Mouse (Mus musculus): Measurements from ENCODE around the gene Lcn2.
"Not testable (repeated sequence)": the region's sequence is repeated elsewhere in the genome, so short reads cannot be mapped to it uniquely, and the experiment has no call there.

The Lcn2 gene

GRCm38 (mm10) chr2:32363376-32364106 is 24.5 kb downstream of the Lcn2 start:
- no peak for DNase-seq

GRCm38 (mm10) chr2:32362817-32363340 is 25.2 kb downstream of the Lcn2 start:
- peak; percentile 91 for DNase-seq

- not testable (repeated sequence) for DNase-seq
These were observed 25.8 kb downstream of the Lcn2 start for GRCm38 (mm10) chr2:32362274-32362673.

DNA sequence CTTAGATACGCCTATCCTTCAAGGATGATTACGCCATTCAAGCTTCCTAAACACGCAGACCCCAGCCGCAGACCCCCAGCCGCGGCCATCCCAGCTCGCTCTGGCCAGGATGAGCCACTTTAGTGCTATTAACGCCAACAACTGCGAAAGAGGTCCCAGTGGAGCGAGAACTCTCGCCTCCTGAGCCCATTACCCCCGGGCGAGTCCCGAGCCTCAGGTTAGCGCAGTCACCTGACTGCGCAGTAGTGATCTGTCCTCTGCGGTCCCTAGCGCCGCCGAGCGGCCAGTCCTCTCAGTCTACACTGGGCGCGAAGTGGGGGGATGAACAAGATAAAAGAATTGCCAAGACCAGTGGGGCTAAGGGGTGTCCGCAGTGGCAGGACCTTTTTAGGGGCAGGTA is 26.6 kb downstream of the Lcn2 start:
- DNase-seq, result peak; percentile 77

GRCm38 (mm10) chr2:32360741-32361140 is 27.3 kb downstream of the Lcn2 start:
- peak; percentile 76 for DNase-seq

DNA sequence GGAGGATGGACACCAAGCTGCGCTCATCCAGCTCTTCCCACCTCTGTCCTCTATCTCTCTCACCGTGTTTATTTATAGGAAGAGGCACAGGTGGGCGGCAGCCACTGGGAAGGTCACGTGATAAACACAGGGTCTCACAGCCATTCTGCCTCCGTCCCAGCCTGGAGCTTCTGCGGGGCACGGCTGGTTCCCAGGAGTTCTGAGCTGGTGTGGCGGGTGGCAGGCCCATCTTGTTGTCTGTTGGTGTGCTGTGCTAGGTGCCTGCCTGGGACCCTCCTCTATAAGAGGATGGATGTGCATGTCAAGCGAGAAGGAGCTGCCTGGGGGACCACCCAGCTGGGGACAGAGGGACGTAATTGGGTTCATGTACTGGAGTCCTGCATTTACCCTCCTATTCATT is 29.7 kb downstream of the Lcn2 start:
- DNase-seq, result no peak

DNA sequence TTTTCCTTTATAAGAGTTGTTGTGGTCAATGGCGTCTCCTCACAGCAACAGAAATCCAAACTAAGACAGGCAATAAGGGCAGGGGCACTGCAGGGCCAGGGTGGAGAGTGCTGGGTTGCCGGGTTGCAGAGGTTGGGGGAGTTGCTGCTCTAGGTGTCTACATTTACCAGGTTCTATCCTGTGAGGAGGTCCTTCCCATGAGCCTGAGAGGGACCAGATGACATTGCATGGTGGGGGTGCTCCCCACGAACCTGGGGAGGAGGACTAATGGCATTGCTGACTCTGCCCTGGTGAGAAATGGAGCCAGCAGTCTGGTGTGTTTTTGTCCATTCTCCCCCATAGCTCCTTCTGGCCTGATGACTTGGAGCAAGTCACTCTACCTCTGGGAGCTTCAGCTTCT is 30.3 kb downstream of the Lcn2 start:
- no peak for DNase-seq

DNA sequence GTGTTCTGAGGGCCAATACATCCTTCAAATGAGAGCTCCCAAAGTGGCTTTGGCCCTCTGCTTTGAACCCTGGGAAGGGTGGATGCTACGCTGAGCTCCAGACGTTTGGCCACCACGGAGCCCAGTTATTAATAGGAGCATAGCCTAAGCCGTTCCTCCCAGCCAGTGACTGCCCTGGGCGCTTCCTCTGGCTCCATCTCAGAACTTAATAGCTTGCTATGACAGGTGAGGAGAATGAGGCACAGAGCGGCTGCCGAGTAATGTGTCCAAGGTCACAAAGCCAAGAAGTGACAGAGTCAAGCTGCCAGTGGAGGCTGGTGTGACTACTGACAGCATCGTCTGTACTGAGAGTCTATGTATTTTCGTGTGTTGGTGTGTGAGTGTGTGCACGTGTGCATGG is 31.8 kb downstream of the Lcn2 start:
- no peak for DNase-seq

DNA sequence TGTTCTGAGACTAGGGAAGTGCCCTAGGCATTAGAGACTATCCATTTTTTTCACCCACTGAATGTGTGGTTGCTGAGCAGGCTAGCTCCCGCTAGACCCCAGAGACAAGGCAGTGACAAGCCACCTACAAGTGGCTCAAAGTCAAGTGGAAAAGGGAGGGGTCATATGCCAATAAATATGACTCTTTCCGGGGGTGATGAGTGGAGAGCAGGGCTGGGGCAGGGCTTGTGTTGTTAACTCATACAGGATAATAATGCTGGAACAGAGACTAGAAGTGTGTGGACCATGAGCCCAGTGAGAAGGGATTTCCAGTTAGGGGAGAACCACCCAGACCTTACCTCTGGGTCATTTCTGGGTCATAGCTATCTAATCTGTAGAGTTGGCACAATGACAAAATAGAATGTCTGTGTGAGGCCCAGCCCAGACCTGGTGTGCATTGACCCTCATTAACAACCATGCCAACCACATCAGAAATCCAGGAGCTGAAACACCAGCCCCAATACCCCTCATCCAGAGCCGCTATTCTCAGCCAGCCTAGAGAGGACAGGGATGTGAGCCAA is 33.6 kb downstream of the Lcn2 start:
- no peak for DNase-seq

- DNase-seq, result no peak
These were observed 34.2 kb downstream of the Lcn2 start for GRCm38 (mm10) chr2:32353836-32354235.

DNA sequence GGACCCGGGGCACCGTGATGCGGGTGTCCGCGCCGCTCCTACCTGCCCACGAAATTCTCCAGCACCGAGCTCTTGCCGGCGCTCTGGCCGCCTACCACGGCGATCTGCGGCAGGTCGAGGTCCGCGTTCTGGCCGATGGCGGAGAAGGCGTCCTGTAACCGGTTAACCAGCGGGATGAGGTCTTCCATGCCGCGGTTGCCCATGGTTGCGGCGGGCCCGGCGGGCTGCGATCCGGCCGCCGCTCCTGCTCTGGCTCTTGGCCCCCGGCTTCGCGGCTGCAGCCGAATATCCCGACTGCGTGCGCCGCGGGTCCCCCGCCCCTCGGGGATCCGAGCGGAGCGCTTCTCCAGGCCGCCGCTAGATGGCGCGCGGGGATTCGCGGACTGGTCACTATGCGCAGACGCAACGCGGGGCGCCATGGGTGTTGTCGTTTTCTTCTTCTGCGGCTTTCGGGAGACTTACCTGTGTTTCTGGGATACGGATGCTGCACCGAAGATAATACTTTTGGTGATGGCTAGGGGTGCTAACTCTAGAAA is 35.0 kb downstream of the Lcn2 start, which contains the start of gene Dnm1:
Gene Dnm1, minus strand, starts transcription at position 332 of the 536 bp plus-strand sequence.
- DNase-seq, result peak; percentile 92

DNA sequence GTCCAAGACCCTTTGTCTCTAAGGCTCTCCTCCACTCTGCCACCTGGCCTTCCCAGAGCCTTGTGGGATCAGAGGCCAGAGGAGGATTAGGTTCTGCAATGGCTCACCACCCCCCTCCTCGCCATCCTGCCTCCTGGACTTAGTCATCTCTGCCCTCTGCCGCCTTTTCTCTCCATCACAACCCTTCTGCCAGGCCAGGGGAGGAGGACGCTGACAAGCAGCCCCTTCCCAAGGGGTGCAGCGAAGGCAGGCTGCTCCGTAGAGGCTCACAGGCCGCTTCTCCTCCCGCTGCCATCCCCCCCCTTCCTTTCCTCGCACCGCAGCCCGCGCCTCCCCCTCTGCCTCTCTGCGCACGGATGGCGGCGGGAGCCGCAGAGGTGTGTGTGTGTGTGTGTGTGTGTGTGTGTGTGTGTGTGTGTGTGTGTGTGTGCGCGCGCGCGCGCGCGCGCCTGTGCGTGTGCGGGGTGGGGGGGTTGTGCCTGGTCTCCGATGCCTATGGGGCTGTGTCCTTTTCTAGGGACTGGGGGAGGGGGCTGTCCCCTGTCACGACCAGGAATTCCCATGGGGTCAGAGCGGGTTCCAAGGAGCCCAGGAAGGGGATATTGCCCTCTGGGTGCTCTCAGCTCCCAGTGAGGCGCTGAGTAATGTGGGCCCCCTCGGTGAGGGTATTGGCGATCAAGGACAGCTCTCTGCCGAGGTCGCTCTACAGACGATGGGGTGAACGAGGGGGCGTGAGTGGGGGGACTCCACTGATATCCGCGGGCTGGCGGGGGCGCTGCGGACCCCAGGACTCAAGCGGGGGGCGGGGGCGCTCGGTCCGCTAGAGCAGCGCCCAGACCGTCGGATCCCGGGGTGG is 35.7 kb downstream of the Lcn2 start, which contains the start of gene Ciz1:
Gene Ciz1, plus strand, starts transcription at position 177 of the 856 bp plus-strand sequence.
- peak; percentile 72 for DNase-seq

DNA sequence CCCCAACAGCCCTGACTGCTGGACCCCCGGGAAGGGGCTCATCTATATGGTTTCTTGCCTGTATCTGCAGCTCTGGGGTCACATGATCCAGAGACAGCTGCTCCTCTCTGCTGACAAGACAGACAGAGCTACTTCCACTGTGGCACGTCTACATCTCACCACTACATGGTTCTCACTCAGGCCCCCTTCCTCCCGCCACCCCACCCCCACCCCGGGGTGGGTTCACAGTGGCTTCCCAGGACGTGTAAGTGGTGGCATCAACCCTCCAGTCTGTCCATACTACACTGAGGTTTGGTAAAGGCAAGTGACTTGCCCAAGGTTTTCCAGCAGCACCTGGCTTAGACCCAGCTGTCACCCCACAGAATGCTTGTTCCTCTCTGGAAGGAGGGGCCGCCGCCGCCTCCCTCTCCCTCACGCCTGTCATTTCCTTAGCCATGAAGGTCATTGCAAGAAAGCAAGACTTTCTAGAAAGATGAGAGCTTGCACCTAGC is 36.5 kb downstream of the Lcn2 start:
- peak; percentile 57 for DNase-seq

GRCm38 (mm10) chr2:32350471-32351051 is 37.5 kb downstream of the Lcn2 start:
- DNase-seq, result no peak

GRCm38 (mm10) chr2:32349625-32350255 is 38.3 kb downstream of the Lcn2 start:
- DNase-seq, result no peak

DNA sequence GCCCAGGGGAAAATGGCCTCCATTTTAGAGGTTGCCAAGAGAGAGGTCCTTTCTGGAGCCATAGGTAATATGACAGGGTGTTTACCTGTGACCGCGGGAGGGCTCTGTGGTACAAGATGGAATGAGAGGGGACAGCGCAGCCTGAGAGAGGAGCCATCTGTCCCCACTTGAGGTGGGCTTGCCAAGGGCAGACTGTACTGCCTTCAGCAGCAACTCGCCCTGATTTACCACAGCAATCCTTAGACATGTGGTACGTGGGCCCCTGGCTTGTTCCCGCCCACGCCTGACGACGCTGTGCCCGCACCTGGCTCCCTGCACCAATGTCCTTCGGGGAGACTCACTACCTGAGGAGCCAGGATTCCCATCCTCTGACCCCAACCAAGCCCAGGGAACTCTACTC is 39.7 kb downstream of the Lcn2 start:
- no peak for DNase-seq

DNA sequence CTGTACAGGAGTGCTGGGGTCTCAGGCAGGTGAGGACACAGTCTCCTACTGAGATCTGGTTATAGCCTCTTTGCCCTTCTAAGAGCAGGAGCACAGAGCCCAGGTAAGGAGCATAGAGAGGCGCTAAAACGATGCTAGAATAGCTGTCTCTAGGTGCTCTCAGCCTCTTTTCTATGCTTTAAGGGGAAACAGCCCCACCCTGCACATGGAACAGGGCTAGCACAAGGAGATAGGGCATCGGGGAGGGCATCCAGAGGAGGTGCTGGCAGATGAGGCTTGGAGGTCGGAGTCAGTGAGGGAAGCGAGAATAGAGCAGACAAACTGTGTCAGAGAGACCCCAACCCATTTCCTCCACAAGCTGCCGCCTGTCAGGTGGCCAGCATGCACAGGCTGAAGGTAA is 41.0 kb downstream of the Lcn2 start:
- DNase-seq, result no peak

GRCm38 (mm10) chr2:32344598-32345321 is 43.3 kb downstream of the Lcn2 start:
- DNase-seq, result no peak

DNA sequence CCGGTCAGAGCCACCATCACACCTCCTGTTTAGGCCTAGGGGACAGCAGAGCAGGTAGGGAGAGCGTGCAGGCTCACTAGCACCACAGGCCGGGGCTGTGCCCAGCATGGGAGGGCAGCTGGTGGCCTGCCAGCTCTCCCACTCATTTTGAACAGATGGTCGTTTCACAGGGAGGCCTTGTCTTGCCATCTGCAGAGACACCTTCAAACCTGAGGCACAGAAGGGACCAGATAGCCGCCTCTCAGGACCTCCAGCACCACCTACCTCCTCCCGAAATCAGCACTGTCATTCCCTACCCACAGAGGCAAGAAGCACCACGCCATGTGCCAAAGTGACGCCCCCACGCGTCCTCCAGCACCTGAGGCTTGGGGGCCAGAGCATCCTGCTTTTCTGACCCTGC is 44.0 kb downstream of the Lcn2 start:
- no peak for DNase-seq

DNA sequence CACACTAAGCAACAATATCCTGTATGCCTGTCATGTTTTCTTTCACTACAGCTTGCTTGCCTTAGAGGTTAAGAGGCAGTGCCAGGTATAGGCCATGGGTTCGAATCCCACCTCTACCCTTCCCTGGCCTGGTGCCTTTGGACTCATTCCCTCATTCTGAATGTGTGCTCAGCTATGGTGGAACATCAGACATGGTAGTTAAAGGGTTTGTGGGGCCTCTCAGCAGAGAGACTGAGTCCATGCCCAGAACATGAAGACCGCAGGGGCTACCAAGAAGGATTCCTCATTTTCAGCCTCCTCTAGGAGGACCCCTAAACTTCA is 44.7 kb downstream of the Lcn2 start:
- no peak for DNase-seq

- DNase-seq, result peak; percentile 54
These were observed 45.3 kb downstream of the Lcn2 start for GRCm38 (mm10) chr2:32342539-32343350.

Measured in right cerebral cortex, postnatal 14 days (tissue).